Mouse (Mus musculus) brain, embryonic 14.5 days (tissue): ENCODE data around the gene Ceacam2.

Source experiments
- CTCF ChIP-seq: fragments of 200-500 bp; IDR thresholded peaks from 2 replicates; pipeline ENCODE4 v1.5.1; 2012; ENCODE audit warnings: inconsistent platforms, mild to moderate bottlenecking, moderate library complexity, borderline replicate concordance; ENCODE audit not compliant: insufficient read depth, insufficient read length; ENCODE audit errors: extremely low read depth
- POLR2A ChIP-seq: fragments of 200-500 bp; IDR thresholded peaks from 2 replicates; pipeline ENCODE4 v1.6.1; 2012; ENCODE audit warnings: mild to moderate bottlenecking, inconsistent platforms, borderline replicate concordance; ENCODE audit not compliant: poor library complexity, insufficient read depth, insufficient read length, severe bottlenecking; ENCODE audit errors: extremely low read depth

GRCm38 (mm10) chr7:25579441-25579840, 39.8 kb upstream of the Ceacam2 start:
- TF ChIP-seq CTCF (no peak), POLR2A (no peak)
